Mouse (Mus musculus) frontal cortex, postnatal 10 days (tissue): ENCODE measurements around the gene Cd44.

Experiments used
- DNase-seq, 2 experiments: peaks; one replicate each; pipeline ENCODE4 v3.0.0; 2022; ENCODE audit warnings: low spot score in 2 of 2, mixed read lengths in 1 of 2

Cd44 gene

GRCm38 (mm10) chr2:102872436-102872835 lies 29.0 kb downstream of the Cd44 start:
- DNase-seq = no peak

GRCm38 (mm10) chr2:102868444-102868843 lies 33.0 kb downstream of the Cd44 start:
- DNase-seq = no peak

DNA sequence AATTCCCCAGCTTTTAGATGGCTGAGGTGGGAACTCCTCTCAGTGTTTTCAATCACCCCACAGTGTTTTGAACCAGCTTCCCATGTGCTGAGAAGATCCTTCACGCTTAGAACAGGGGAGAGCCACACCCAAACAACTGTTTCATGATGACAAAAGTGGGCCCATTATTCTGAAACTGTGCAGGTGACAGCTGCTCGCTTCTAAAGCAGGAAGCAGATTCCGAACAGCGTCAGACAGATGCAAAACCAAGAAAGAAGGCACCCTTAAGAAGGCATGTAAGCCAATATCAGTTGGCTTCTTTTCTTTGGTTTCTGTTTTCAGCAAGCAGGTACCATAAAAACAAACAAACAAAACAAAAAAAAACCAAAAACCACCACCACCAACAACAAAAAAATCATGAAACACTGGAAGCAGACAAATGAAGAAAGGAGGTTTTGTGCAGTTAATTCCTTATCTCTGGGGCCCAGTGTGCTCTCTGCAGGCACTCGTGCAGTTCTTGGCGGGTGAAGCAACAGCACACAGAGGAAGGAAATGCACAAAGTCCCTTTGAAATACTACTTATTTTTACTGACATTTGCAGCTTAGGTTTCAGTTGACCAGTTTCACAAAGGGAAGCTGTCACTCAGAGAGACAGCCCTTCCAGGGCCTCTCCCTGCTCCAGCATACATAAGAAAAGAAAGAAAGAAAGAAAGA lies 33.9 kb downstream of the Cd44 start:
- no peak for DNase-seq

GRCm38 (mm10) chr2:102866594-102866993 lies 34.9 kb downstream of the Cd44 start:
- DNase-seq = no peak

GRCm38 (mm10) chr2:102865354-102865752 lies 36.1 kb downstream of the Cd44 start:
- no peak for DNase-seq

DNA sequence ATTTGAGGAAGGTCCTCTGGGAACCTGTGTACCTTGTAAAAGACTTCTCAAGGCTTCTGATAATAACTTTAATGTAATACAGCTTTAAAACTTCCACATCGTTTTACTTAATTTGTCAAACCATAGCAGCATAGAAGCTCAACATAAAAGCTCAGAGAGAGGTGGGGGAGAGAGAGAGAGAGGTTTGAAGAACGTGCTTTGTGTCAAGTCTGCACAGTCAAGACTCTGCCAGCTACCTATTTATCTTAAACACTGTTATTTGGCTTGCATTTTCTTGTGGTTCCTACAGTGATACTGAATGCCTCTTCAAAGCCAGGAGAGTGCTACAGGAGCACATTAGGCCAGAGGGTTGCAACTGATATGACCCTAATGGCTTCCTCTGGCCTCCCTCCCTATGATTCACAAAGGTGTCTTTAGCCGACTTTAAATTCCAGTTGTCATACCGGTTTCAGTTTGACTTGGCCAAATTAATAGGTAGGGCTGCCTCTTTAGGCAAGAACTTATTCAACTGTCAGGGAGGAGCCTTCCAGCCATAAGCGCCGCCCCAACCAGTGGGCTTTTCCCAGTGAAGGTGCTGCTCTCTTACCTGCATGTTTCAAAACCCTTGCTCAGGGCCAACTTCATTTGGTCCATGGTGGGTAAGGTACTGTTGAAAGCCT lies 36.6 kb downstream of the Cd44 start:
- DNase-seq = no peak

DNA sequence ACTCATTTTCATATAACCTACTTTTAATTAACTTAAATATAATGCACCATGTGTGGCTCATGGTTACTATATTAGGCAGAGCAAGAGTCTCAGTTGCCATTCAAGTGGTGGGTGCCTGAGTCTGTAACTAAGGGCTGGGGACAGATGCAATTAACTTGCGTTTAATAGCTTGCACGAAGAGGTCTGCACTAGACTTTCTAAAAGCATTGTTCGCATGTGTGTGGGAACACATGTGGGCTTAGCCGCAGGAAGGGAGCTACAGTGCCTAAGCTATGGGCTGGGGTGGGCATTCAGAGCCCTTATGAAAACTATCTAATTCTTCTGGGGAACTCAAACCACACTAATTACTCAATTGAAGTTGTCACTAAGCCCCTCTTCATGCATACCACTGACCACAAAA lies 37.4 kb downstream of the Cd44 start:
- no peak for DNase-seq

DNA sequence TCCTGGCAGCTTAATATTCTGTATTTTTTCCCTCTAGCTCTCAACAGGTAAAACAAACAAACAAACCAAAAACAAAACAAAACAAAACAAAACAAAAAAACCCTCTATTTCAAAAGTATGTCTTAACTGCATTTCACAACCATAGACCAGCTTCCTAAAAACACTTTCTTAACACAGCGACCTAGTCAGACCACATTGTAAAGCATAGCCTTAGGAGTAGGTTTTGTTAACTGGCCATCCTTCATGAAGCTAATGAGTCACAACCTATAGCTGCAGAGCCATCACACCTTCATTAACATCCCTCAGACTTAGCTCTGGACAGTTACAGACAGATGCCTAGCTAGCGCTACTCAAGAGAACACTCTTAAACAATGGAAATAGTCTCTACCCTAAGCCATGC lies 37.9 kb downstream of the Cd44 start:
- no peak for DNase-seq

DNA sequence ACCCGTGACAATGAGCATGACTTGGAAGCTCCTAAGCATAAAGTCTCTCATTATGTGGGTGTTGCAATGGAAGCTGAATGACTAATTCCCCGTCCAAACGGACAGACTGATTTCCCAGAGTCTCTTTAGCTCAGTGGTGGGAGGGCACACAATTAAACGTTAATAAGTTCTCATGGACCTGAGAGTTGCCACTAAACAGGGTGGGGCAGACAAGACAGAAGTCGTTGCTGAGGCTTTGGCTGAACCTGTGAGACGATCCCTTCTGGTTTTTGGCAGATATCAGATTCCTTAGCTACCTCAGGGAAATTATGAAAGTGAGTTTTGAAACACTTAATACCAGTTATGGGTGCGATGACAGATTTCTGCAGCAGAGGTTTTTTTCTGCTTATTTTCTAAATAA lies 38.8 kb downstream of the Cd44 start:
- DNase-seq = no peak

- DNase-seq = no peak
Measured at GRCm38 (mm10) chr2:102858271-102858670, 43.2 kb downstream of the Cd44 start.

GRCm38 (mm10) chr2:102853297-102853696 lies 48.2 kb downstream of the Cd44 start:
- no peak for DNase-seq

DNA sequence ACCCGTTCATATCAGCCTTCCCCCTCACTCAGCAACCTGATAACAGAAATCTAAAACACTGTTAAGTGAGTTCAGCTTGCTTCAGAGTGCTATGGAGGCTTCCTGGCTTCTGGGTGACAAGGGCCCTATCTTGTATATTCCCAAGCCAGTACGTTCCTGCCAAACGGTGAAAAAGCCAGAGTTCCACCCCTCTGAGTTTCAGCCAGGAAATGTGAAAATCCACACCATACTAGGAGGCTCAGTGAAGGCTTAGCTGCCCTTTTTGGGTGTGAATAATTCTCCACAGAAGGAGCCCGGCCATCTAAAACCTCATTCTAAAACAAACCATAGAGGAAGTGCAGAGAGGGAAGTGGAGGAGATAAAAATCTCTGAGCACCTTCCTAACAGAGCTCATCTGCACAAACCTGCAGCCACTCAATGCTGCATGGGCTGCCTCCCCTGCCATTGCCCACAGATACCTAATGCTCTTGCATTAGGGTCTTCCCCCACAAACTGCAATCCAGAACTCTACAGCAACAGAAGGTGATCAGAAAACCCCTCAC lies 49.5 kb downstream of the Cd44 start:
- DNase-seq = no peak

DNA sequence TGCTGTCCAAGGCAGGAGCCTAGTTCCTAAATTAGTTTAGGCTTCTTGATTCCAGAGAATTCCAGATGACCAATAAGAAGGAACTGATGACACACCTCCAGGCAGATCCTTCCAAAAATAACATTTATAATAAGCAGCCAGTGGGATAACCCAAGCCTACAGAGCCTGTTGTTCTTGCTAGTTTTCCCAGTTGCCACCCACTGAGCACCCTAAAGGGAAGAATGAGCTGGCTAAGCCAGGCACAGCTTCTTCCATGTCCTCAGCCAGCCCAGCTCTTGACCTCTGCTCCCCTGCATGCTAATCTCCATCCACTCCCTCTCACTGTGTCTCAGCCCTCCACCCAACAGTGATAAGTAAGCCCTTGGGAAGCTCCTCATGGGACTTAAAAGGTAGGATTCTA lies 51.4 kb downstream of the Cd44 start:
- DNase-seq = no peak

DNA sequence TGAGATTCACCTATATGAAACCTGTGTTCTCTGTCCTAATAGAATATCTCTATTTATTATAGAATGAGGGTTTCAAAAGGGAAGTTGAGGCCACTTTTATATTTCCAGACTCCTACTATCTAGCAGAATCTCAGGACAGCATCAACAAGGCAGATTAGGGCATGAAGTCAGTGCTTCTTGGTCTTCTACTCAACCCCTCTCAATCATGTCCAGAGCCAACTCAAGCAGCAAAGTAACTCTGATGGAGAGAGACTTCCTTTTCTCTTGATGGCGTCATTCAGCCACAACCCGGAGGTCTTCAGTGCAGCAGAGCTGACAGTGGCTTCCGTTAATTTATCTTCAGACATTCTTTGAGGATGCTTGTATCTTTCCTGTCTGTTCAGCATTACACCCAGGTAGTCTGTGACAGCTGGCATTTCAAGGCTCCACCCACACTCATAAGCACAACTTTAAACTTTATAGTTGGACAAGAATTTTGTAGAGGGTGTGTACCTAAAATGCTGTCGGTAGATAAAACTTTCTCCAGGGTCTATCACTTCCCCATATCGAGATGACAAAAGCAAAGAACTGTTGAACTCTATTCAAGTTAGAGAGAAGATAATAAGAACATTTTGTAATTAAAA lies 52.5 kb downstream of the Cd44 start:
- DNase-seq = no peak

GRCm38 (mm10) chr2:102841231-102841630 lies 60.2 kb downstream of the Cd44 start:
- no peak for DNase-seq

GRCm38 (mm10) chr2:102838179-102838578 lies 63.3 kb downstream of the Cd44 start:
- DNase-seq = no peak

GRCm38 (mm10) chr2:102831547-102831946 lies 69.9 kb downstream of the Cd44 start:
- no peak for DNase-seq

- peak in 1 of 2 experiments; percentile 66 for DNase-seq
Measured at GRCm38 (mm10) chr2:102829201-102829600, 72.3 kb downstream of the Cd44 start.

DNA sequence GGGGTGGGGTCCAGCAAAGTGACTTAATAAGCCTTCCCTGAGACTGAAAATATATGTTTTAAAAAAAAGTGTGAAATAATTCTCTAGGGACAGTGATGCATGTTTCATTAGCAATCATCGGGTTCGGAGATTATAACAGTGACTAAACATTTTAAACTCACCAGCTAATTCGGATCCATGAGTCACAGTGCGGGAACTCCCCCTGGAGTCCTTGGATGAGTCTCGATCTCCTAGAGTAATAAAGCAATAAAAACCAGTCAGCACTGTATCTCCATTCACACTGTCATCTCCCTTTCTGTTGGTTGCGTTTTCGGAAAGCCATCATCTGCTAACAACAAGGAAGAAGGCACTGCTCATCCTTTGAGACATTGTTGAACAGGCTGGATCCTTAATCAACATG lies 73.1 kb downstream of the Cd44 start:
- no peak for DNase-seq

DNA sequence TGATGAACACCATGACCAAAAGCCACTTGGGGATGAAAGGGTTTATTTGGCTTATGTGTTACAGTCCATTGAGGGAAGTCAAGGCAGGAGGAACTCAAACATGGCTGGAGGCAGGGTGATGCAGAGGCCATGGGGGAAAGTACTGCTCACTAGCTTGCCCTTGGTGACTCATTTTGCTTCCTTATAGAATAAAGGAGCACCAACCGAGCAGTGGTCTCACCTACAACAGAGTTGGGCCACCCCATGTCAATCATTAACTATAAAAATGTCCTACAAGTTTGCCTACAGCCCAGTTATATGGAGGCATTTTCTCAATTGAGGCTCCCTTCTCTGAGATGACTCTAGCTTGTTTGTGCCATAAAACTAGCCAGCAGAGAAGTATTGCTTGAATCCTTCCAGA lies 73.6 kb downstream of the Cd44 start:
- DNase-seq = no peak

DNA sequence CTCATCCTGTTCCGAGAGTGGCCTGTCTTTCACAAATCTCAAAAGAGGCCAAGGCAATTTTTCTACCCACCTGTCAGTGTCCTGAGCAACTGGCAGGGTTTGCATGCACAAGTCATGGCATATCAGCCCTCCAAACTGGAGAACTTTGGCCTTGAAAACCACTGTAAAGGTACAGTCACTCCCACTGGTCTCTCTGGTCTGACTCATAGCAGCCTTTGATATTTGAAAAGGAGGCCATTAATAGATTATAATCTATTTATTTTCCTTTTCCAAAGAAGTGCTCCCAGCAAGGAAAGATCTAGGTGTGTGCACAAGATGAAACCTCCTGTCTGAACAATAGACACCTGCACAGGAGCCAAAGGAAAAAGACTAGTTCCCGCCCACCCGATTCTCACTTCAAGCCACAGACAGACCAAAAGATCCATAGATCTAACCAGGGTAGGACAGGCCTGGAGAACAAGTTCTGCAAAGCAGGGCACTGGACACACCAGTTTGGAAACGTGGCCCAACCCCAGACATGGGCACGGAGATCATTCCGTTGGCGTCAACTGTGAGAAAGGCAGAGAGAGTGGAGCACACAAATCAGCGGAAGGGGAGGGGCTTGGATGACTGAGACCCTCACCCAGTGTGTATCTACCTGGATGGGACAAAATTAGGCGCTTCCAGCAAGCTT lies 75.4 kb downstream of the Cd44 start:
- DNase-seq = no peak

- peak in 1 of 2 experiments; percentile 11 for DNase-seq
Measured at GRCm38 (mm10) chr2:102822036-102822435, 79.4 kb downstream of the Cd44 start.
